Comparison of ENCODE assay signal across 18 mouse cellular contexts in the genomic region with DNA sequence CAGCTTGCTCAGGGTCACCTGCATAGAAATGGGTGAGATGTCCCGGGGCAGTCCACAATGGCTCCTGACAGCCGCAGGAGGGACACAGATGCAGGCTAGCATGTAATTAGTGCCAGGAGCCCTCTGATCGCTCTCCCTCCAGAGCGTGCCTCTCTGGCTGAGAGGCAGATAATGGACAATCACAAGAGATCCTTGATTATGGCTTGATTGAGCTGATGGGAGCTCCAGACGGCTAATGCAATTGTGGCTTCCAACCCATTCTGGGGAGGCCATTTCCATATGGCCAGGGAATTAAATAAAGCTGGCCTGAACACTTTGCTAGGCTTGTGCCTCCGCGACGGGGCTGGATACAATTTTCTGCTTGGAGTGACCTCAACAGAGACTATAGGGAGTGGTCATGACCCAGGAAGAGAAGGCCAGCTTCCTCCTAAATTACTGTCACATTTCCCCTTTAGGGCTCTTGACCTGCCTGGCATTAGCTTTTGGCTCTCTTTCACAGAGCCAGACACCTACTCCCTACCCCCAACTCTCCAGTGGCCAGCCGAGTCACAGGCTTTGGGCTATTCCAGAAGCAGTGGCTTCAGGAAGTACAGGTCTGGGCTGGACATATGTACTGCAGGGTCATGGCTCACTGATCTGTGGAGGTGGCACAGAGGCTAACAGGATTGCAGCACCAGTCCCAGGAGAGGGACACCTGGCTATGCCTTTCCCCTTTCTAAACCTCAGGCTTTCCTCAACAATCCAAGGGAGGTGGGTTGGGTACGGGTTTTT.
DNase-seq lines count a peak whose midpoint lies in the region; ATAC-seq and TF ChIP-seq lines count a peak whose summit lies in the region.
"Had no signal": no experiment of that assay in that cellular context is flagged by ENCODE, and none has a peak within 500 bp of the region (broad histone marks: within the 10 kb centered on the region; RNA-seq: fewer than 3 reads in every experiment).

No protein-coding gene starts in this region.

- H3K4me2 ChIP-seq in kidney, embryonic 16.5 days (replicated peaks; ENCODE audit: low read depth, low read length), result no peak overlapping the region
- no peak overlapping the region for H3K4me2 ChIP-seq in neural tube, embryonic 13.5 days
- no peak overlapping the region for H3K4me2 ChIP-seq in liver, postnatal 0 days (ENCODE audit: low read depth, low read length)
- H3K4me2 ChIP-seq: limb, embryonic 13.5 days; liver, embryonic 15.5 days had no signal

- TF ChIP-seq EP300 in liver, postnatal 0 days (IDR thresholded peaks at IDR 0.05; ENCODE audit: low read depth), result no peak

- peak; percentile 73; the same call in 1 of the 2 replicates for ATAC-seq in kidney, embryonic 16.5 days (ENCODE audit: low FRiP score, low TSS enrichment)
- peak; percentile 59 for ATAC-seq in neural tube, embryonic 13.5 days (ENCODE audit: low read depth)
- no peak for ATAC-seq in liver, postnatal 0 days
- ATAC-seq: CD4-positive, CD25-positive, alpha-beta regulatory T cell, adult 4 months; inflammation-experienced regulatory T-cells, adult 6 months had no signal

- H3K36me3 ChIP-seq in kidney, embryonic 16.5 days (ENCODE audit: insufficient read depth, low read length), result no peaks in the 10 kb centered on the region
- H3K36me3 ChIP-seq in kidney, adult 2 months (ENCODE audit: control insufficient read depth, insufficient read depth, low read length), result no peaks in the 10 kb centered on the region
- H3K36me3 ChIP-seq in embryonic facial prominence, embryonic 10.5 days (replicated peaks), result no peaks in the 10 kb centered on the region
- no peaks in the 10 kb centered on the region for H3K36me3 ChIP-seq in neural tube, embryonic 13.5 days
- H3K36me3 ChIP-seq in liver, postnatal 0 days (replicated peaks; ENCODE audit: insufficient read depth, low read length), result no peaks in the 10 kb centered on the region
- H3K36me3 ChIP-seq: limb, embryonic 13.5 days; liver, embryonic 15.5 days had no signal

- no peaks in the 10 kb centered on the region for H3K9me3 ChIP-seq in kidney, embryonic 16.5 days (ENCODE audit: low read length)
- H3K9me3 ChIP-seq in embryonic facial prominence, embryonic 10.5 days, result no peaks in the 10 kb centered on the region
- H3K9me3 ChIP-seq in neural tube, embryonic 13.5 days, result no peaks in the 10 kb centered on the region
- no peaks in the 10 kb centered on the region for H3K9me3 ChIP-seq in liver, postnatal 0 days (ENCODE audit: low read length)
- H3K9me3 ChIP-seq: limb, embryonic 13.5 days; liver, embryonic 15.5 days had no signal

- peaks cover 4% of the 10 kb centered on the region for H3K27me3 ChIP-seq in kidney, embryonic 16.5 days (ENCODE audit: insufficient read depth, low read length)
- no peaks in the 10 kb centered on the region for H3K27me3 ChIP-seq in kidney, adult 2 months (replicated peaks; ENCODE audit: control insufficient read depth, insufficient read depth, low read length)
- peaks cover 51% of the 10 kb centered on the region for H3K27me3 ChIP-seq in embryonic facial prominence, embryonic 10.5 days (replicated peaks; ENCODE audit: low read depth, poor library complexity, severe bottlenecking)
- H3K27me3 ChIP-seq in neural tube, embryonic 13.5 days, result peaks cover 47% of the 10 kb centered on the region
- H3K27me3 ChIP-seq in liver, postnatal 0 days (ENCODE audit: insufficient read depth, low read length), result no peaks in the 10 kb centered on the region
- H3K27me3 ChIP-seq: liver, embryonic 15.5 days had no signal

- H3K4me1 ChIP-seq in kidney, embryonic 16.5 days (ENCODE audit: insufficient read depth, low read length), result peaks cover 17% of the 10 kb centered on the region; the same call in 1 of the 2 replicates
- H3K4me1 ChIP-seq in kidney, adult 2 months (ENCODE audit: control insufficient read depth, insufficient read depth, low read length), result no peaks in the 10 kb centered on the region
- peaks cover 44% of the 10 kb centered on the region for H3K4me1 ChIP-seq in embryonic facial prominence, embryonic 10.5 days
- H3K4me1 ChIP-seq in neural tube, embryonic 13.5 days (replicated peaks), result peaks cover 13% of the 10 kb centered on the region
- H3K4me1 ChIP-seq in liver, postnatal 0 days (ENCODE audit: insufficient read depth), result no peaks in the 10 kb centered on the region
- H3K4me1 ChIP-seq: liver, embryonic 15.5 days had no signal

- no peak overlapping the region for H3K4me3 ChIP-seq in kidney, embryonic 16.5 days (ENCODE audit: low read length)
- no peak overlapping the region for H3K4me3 ChIP-seq in kidney, adult 2 months (ENCODE audit: insufficient read depth, low read depth, low read length)
- no peak overlapping the region for H3K4me3 ChIP-seq in embryonic facial prominence, embryonic 10.5 days
- no peak overlapping the region for H3K4me3 ChIP-seq in neural tube, embryonic 13.5 days
- no peak overlapping the region for H3K4me3 ChIP-seq in liver, postnatal 0 days (ENCODE audit: low read depth, low read length)
- H3K4me3 ChIP-seq: heart, adult 2 months; limb, embryonic 13.5 days; liver, embryonic 15.5 days had no signal

- DNase-seq in kidney, adult 2 months, result no peak
- DNase-seq in embryo, embryonic 10.5 days (ENCODE audit: low spot score), result peak; percentile 74
- DNase-seq in embryonic facial prominence, embryonic 10.5 days (ENCODE audit: low spot score), result peak; percentile 70
- no peak for DNase-seq in liver, postnatal 0 days
- no peak for DNase-seq in testis, postnatal 14 days (ENCODE audit: low spot score)
- DNase-seq: adrenal gland, adult 2 months; cerebellum, adult 2 months; heart, adult 2 months; heart, postnatal 10 days; lung, postnatal 36 days; right cerebral cortex, postnatal 4 days; thymus, adult 2 months had no signal

- 36% methylated on average over 10 of the region's 10 CpGs for WGBS in kidney, embryonic 16.5 days
- WGBS in kidney, adult 2 months, result 48% methylated on average over 10 of the region's 10 CpGs
- 16% methylated on average over 10 of the region's 10 CpGs for WGBS in embryonic facial prominence, embryonic 10.5 days
- 18% methylated on average over 10 of the region's 10 CpGs for WGBS in neural tube, embryonic 13.5 days
- WGBS in liver, postnatal 0 days (ENCODE audit: insufficient replicate concordance), result 69% methylated on average over 10 of the region's 10 CpGs

- H3K27ac ChIP-seq in kidney, embryonic 16.5 days (ENCODE audit: low read length), result no peak overlapping the region
- H3K27ac ChIP-seq in kidney, adult 2 months (ENCODE audit: insufficient read depth, low read depth, low read length), result no peak overlapping the region
- no peak overlapping the region for H3K27ac ChIP-seq in embryonic facial prominence, embryonic 10.5 days (replicated peaks)
- peak overlapping the region; percentile 46 for H3K27ac ChIP-seq in neural tube, embryonic 13.5 days (replicated peaks)
- no peak overlapping the region for H3K27ac ChIP-seq in liver, postnatal 0 days (ENCODE audit: low read depth)
- H3K27ac ChIP-seq: heart, adult 2 months; limb, embryonic 13.5 days; liver, embryonic 15.5 days had no signal

- TF ChIP-seq CTCF in kidney, adult 2 months (conservative IDR thresholded peaks at IDR 0.05; ENCODE audit: insufficient read depth, insufficient read length, low read depth, low read length), result no peak
- no peak for TF ChIP-seq CTCF in liver, postnatal 0 days (IDR thresholded peaks at IDR 0.05; ENCODE audit: low read depth)

- H3K9ac ChIP-seq in kidney, embryonic 16.5 days (replicated peaks; ENCODE audit: low read length), result no peak overlapping the region
- no peak overlapping the region for H3K9ac ChIP-seq in neural tube, embryonic 13.5 days
- no peak overlapping the region for H3K9ac ChIP-seq in liver, postnatal 0 days (replicated peaks)
- H3K9ac ChIP-seq: limb, embryonic 13.5 days; liver, embryonic 15.5 days had no signal

- TF ChIP-seq POLR2A in kidney, adult 2 months (IDR thresholded peaks at IDR 0.05; ENCODE audit: low read depth, low read length), result no peak

Comparison
In these comparisons a context has a peak if more than half of its experiments do, and no peak if none do; other contexts are left out.
1. DNase-seq: peak in embryo, embryonic 10.5 days (single experiment) and embryonic facial prominence, embryonic 10.5 days (single experiment); none in kidney, adult 2 months (single experiment), liver, postnatal 0 days (single experiment) and testis, postnatal 14 days (single experiment).